Mouse (Mus musculus) bone marrow macrophage, adult 2 months (primary cell): ENCODE results near the gene Eif4e3. TPM values are rescaled to one million over a fixed set of nuclear protein-coding genes. Genes with fewer than 3 reads are reported as not detected.

Experiments
- H3K27ac ChIP-seq: 2 replicates; pipeline ENCODE4 v1.5.1; 2012; ENCODE audit warnings: low read depth, low read length; ENCODE audit not compliant: insufficient read depth
- H3K4me1 ChIP-seq: 2 replicates; pipeline ENCODE4 v1.6.1; 2012; ENCODE audit warnings: low read length; ENCODE audit not compliant: control insufficient read depth, insufficient read depth
- H3K4me3 ChIP-seq: 2 replicates; pipeline ENCODE4 v1.5.1; 2012; ENCODE audit warnings: mild to moderate bottlenecking, low read length, moderate library complexity; ENCODE audit not compliant: insufficient read depth
- CTCF ChIP-seq: IDR thresholded peaks from 2 replicates; pipeline ENCODE4 v1.5.1; 2012; ENCODE audit warnings: low read depth, mild to moderate bottlenecking, low read length, moderate library complexity
- POLR2A ChIP-seq: IDR thresholded peaks from 2 replicates; pipeline ENCODE4 v1.6.1; 2012; ENCODE audit warnings: mild to moderate bottlenecking, low read depth, low read length, borderline replicate concordance
- polyA plus RNA-seq: library from polyadenylated mRNA; stranded (reverse); fragments of >200 nt; gene quantifications from 2 replicates; pipeline ENCODE4 v1.2.4, GENCODE M21; 2012; ENCODE audit not compliant: missing spikeins, insufficient read depth, insufficient read length

The Eif4e3 gene
- polyA plus RNA-seq, 1 experiment: 26.3 TPM

GRCm38 (mm10) chr6:99615272-99615751 lies 51.3 kb downstream of the Eif4e3 start:
- H3K4me1 ChIP-seq: peaks cover 20% of the 10 kb centered on the region
- H3K27ac ChIP-seq: no peak overlapping the region
- TF ChIP-seq CTCF (no peak), POLR2A (no peak)
- H3K4me3 ChIP-seq: no peak overlapping the region

GRCm38 (mm10) chr6:99614566-99615271 lies 51.9 kb downstream of the Eif4e3 start:
- peaks cover 20% of the 10 kb centered on the region for H3K4me1 ChIP-seq
- TF ChIP-seq CTCF (no peak), POLR2A (no peak)
- no peak overlapping the region for H3K4me3 ChIP-seq
- H3K27ac ChIP-seq: no peak overlapping the region

GRCm38 (mm10) chr6:99611866-99612265 lies 54.7 kb downstream of the Eif4e3 start:
- H3K4me1 ChIP-seq: peaks cover 6% of the 10 kb centered on the region
- TF ChIP-seq CTCF (no peak), POLR2A (no peak)
- H3K4me3 ChIP-seq: no peak overlapping the region
- H3K27ac ChIP-seq: no peak overlapping the region

- Histone ChIP-seq H3K27ac (no peak overlapping the region), H3K4me1 (peaks cover 6% of the 10 kb centered on the region), H3K4me3 (peak overlapping the region; percentile 13)
- TF ChIP-seq CTCF (no peak), POLR2A (no peak)
Measured at GRCm38 (mm10) chr6:99610454-99611427, 55.8 kb downstream of the Eif4e3 start.

- no peak overlapping the region for H3K27ac ChIP-seq
- no peak overlapping the region for H3K4me3 ChIP-seq
- peaks cover 6% of the 10 kb centered on the region for H3K4me1 ChIP-seq
- TF ChIP-seq POLR2A (no peak), CTCF (no peak)
Measured at GRCm38 (mm10) chr6:99606079-99606478, 60.5 kb downstream of the Eif4e3 start.

- TF ChIP-seq POLR2A (no peak), CTCF (no peak)
- H3K4me3 ChIP-seq: no peak overlapping the region
- H3K27ac ChIP-seq: no peak overlapping the region
- H3K4me1 ChIP-seq: no peaks in the 10 kb centered on the region
Measured at GRCm38 (mm10) chr6:99604758-99605157, 61.8 kb downstream of the Eif4e3 start.

- TF ChIP-seq POLR2A: no peak
- no peak for TF ChIP-seq CTCF
- H3K4me1 ChIP-seq: no peaks in the 10 kb centered on the region
- no peak overlapping the region for H3K27ac ChIP-seq
- no peak overlapping the region for H3K4me3 ChIP-seq
Measured at GRCm38 (mm10) chr6:99602434-99602833, 64.1 kb downstream of the Eif4e3 start.

- TF ChIP-seq CTCF: no peak
- no peak for TF ChIP-seq POLR2A
Measured at GRCm38 (mm10) chr6:99600886-99601285, 65.7 kb downstream of the Eif4e3 start.

GRCm38 (mm10) chr6:99600168-99600793 lies 66.3 kb downstream of the Eif4e3 start:
- H3K4me1 ChIP-seq: no peaks in the 10 kb centered on the region
- no peak overlapping the region for H3K27ac ChIP-seq
- 0 out of 2 replicates have a peak, but pooled peaks have one; percentile 29 for TF ChIP-seq CTCF
- no peak for TF ChIP-seq POLR2A
- H3K4me3 ChIP-seq: no peak overlapping the region

More at GRCm38 (mm10) chr6:99600886-99601285, 65.7 kb downstream of the Eif4e3 start:
- no peaks in the 10 kb centered on the region for H3K4me1 ChIP-seq
- H3K27ac ChIP-seq: no peak overlapping the region
- H3K4me3 ChIP-seq: no peak overlapping the region
